Mouse (Mus musculus): ENCODE results near the gene Nr4a2. TPM values are rescaled to one million over a fixed set of nuclear protein-coding genes. Genes with fewer than 3 reads are reported as not detected.

Nr4a2 gene
- 10 to 100 TPM; 38.1 to 58.8 TPM for total RNA-seq (2021)
- long read RNA-seq, experiment 1, transcript Nr4a2-201 (8 exons, 3,568 nt), result major isoform, 43 of 77 reads
- long read RNA-seq, experiment 1, transcript Nr4a2-203 (8 exons, 3,422 nt), result minor isoform, 12 of 77 reads
- long read RNA-seq, experiment 1, partial matches to known transcripts, result 4 of 77 reads
- long read RNA-seq, experiment 1, other reads (novel, unspliced or antisense), result 18 of 77 reads
- long read RNA-seq, experiment 2, transcript Nr4a2-203 (8 exons, 3,422 nt), result minor isoform, 7 of 56 reads
- long read RNA-seq, experiment 2, transcript Nr4a2-201 (8 exons, 3,568 nt), result major isoform, 27 of 56 reads
- long read RNA-seq, experiment 2, partial matches to known transcripts, result 11 of 56 reads
- long read RNA-seq, experiment 2, other reads (novel, unspliced or antisense), result 11 of 56 reads

- Histone ChIP-seq H3K4me3 (peak within 1 kb of the TSS; percentile 89), H3K27ac (peak within 1 kb of the TSS; percentile 86)
- intact Hi-C loops (cut with DNase I), result loop anchor here (5.0 kb wide), 1 partner anchor 1007 kb away; no protein-coding TSS in a partner anchor
- DNase-seq (ENCODE audit: extremely low spot score in 1 of 2, low spot score in 2 of 2), result peak; percentile 67 to 68
- no peak; the same call in 1 of the 2 replicates for TF ChIP-seq CTCF (IDR thresholded peaks at IDR 0.05)
These were observed at the start of gene Nr4a2 for GRCm38 (mm10) chr2:57123991-57124840. Gene Nr4a2, minus strand, starts transcription at chr2:57124003.

GRCm38 (mm10) chr2:57165416-57165815 is 41.6 kb upstream of the Nr4a2 start:
- Histone ChIP-seq H3K27ac (no peak overlapping the region), H3K4me3 (no peak overlapping the region)
- TF ChIP-seq CTCF (IDR thresholded peaks at IDR 0.05), result no peak
- intact Hi-C loops (cut with DNase I), result no loop called here
- DNase-seq (ENCODE audit: extremely low spot score in 1 of 2, low spot score in 2 of 2), result no peak

GRCm38 (mm10) chr2:57156814-57157213 is 33.0 kb upstream of the Nr4a2 start:
- intact Hi-C loops (cut with DNase I), result no loop called here
- no peak overlapping the region for H3K4me3 ChIP-seq
- DNase-seq (ENCODE audit: extremely low spot score in 1 of 2, low spot score in 2 of 2), result no peak
- no peak overlapping the region for H3K27ac ChIP-seq
- no peak for TF ChIP-seq CTCF (IDR thresholded peaks at IDR 0.05)

GRCm38 (mm10) chr2:57149796-57150195 is 26.0 kb upstream of the Nr4a2 start:
- TF ChIP-seq CTCF (IDR thresholded peaks at IDR 0.05), result no peak
- DNase-seq (ENCODE audit: extremely low spot score in 1 of 2, low spot score in 2 of 2), result no peak
- intact Hi-C loops (cut with DNase I), result no loop called here
- no peak overlapping the region for H3K27ac ChIP-seq
- no peak overlapping the region for H3K4me3 ChIP-seq

GRCm38 (mm10) chr2:57148231-57148630 is 24.4 kb upstream of the Nr4a2 start:
- no peak overlapping the region for H3K27ac ChIP-seq
- H3K4me3 ChIP-seq, result no peak overlapping the region
- TF ChIP-seq CTCF (IDR thresholded peaks at IDR 0.05), result no peak
- intact Hi-C loops (cut with DNase I), result no loop called here
- DNase-seq (ENCODE audit: extremely low spot score in 1 of 2, low spot score in 2 of 2), result no peak

GRCm38 (mm10) chr2:57145646-57146421 is 22.0 kb upstream of the Nr4a2 start:
- TF ChIP-seq CTCF (IDR thresholded peaks at IDR 0.05), result no peak
- Histone ChIP-seq H3K4me3 (no peak overlapping the region), H3K27ac (no peak overlapping the region)
- intact Hi-C loops (cut with DNase I), result no loop called here
- no peak for DNase-seq (ENCODE audit: extremely low spot score in 1 of 2, low spot score in 2 of 2)

GRCm38 (mm10) chr2:57138594-57138993 is 14.8 kb upstream of the Nr4a2 start:
- no peak for TF ChIP-seq CTCF (IDR thresholded peaks at IDR 0.05)
- intact Hi-C loops (cut with DNase I), result no loop called here
- no peak for DNase-seq (ENCODE audit: extremely low spot score in 1 of 2, low spot score in 2 of 2)
- Histone ChIP-seq H3K27ac (no peak overlapping the region), H3K4me3 (no peak overlapping the region)

GRCm38 (mm10) chr2:57127461-57127860 is 3.7 kb upstream of the Nr4a2 start:
- DNase-seq (ENCODE audit: extremely low spot score in 1 of 2, low spot score in 2 of 2), result no peak
- H3K27ac ChIP-seq, result no peak overlapping the region
- intact Hi-C loops (cut with DNase I), result no loop called here
- no peak overlapping the region for H3K4me3 ChIP-seq
- no peak for TF ChIP-seq CTCF (IDR thresholded peaks at IDR 0.05)

GRCm38 (mm10) chr2:57125891-57126290 is 2.1 kb upstream of the Nr4a2 start:
- TF ChIP-seq CTCF (IDR thresholded peaks at IDR 0.05), result no peak
- DNase-seq (ENCODE audit: extremely low spot score in 1 of 2, low spot score in 2 of 2), result no peak
- intact Hi-C loops (cut with DNase I), result no loop called here
- H3K27ac ChIP-seq, result no peak overlapping the region
- no peak overlapping the region for H3K4me3 ChIP-seq

GRCm38 (mm10) chr2:57122986-57123980 is 520 bp downstream of the Nr4a2 start:
- DNase-seq (ENCODE audit: extremely low spot score in 1 of 2, low spot score in 2 of 2), result peak in 1 of 2 experiments; percentile 20
- Histone ChIP-seq H3K27ac (peak overlapping the region; percentile 86), H3K4me3 (peak overlapping the region; percentile 89)
- intact Hi-C loops (cut with DNase I), result loop anchor here (5.0 kb wide), 1 partner anchor 1006 kb away; no protein-coding TSS in a partner anchor
- TF ChIP-seq CTCF (IDR thresholded peaks at IDR 0.05), result no peak

Measured in left cerebral cortex, adult 2 months (tissue).